Mouse (Mus musculus) limb, embryonic 14.5 days (tissue): ENCODE data around the gene Eif6. TPM values are rescaled to one million over a fixed set of nuclear protein-coding genes. Genes with fewer than 3 reads are reported as not detected.

Experiments
- ATAC-seq: fragments of 200-750 bp; cut with Nextera tagmentation; 2 replicates; pipeline ENCODE4 v1.8.0; 2017; ENCODE audit warnings: low read depth, moderate number of reproducible peaks, moderate TSS enrichment; ENCODE audit not compliant: low FRiP score
- DNase-seq: peaks from one replicate; pipeline ENCODE4 v3.0.0-alpha.2; 2015; ENCODE audit warnings: low spot score
- H3K27ac ChIP-seq: fragments of 300-500 bp; sonication (generic); replicated peaks from 2 replicates; pipeline ENCODE4 v1.5.1; 2014; ENCODE audit warnings: low read depth, mild to moderate bottlenecking, low read length, moderate library complexity, mixed read lengths
- H3K27me3 ChIP-seq: fragments of 300-500 bp; sonication (generic); 2 replicates; pipeline ENCODE4 v1.6.1; 2014; ENCODE audit warnings: low read length, mixed read lengths; ENCODE audit not compliant: control insufficient read depth, insufficient read depth
- H3K36me3 ChIP-seq: fragments of 300-500 bp; sonication (generic); 2 replicates; pipeline ENCODE4 v1.6.1; 2014; ENCODE audit warnings: mild to moderate bottlenecking, low read length, moderate library complexity, mixed read lengths; ENCODE audit not compliant: control insufficient read depth, insufficient read depth
- H3K4me1 ChIP-seq: fragments of 300-500 bp; sonication (generic); 2 replicates; pipeline ENCODE4 v1.6.1; 2014; ENCODE audit warnings: antibody characterized with exemption, low read length, mixed read lengths; ENCODE audit not compliant: control insufficient read depth, insufficient read depth
- H3K4me2 ChIP-seq: fragments of 300-500 bp; sonication (generic); replicated peaks from 2 replicates; pipeline ENCODE4 v1.6.1; 2014; ENCODE audit warnings: low read depth, mild to moderate bottlenecking, low read length, moderate library complexity; ENCODE audit not compliant: severe bottlenecking
- H3K4me3 ChIP-seq: fragments of 300-500 bp; sonication (generic); replicated peaks from 2 replicates; pipeline ENCODE4 v1.5.1; 2014; ENCODE audit warnings: low read length
- H3K9ac ChIP-seq: fragments of 300-500 bp; sonication (generic); 2 replicates; pipeline ENCODE4 v1.6.1; 2014; ENCODE audit warnings: mild to moderate bottlenecking, low read depth, low read length, moderate library complexity; ENCODE audit not compliant: severe bottlenecking
- H3K9me3 ChIP-seq: fragments of 300-500 bp; sonication (generic); 2 replicates; pipeline ENCODE4 v1.6.1; 2016; ENCODE audit warnings: low read length; ENCODE audit not compliant: control insufficient read depth
- POLR2A ChIP-seq: fragments of 200-500 bp; IDR thresholded peaks from 2 replicates; pipeline ENCODE4 v1.8.0; 2012; ENCODE audit warnings: inconsistent platforms, mild to moderate bottlenecking, moderate library complexity, borderline replicate concordance; ENCODE audit not compliant: insufficient read depth, insufficient read length; ENCODE audit errors: extremely low read depth
- WGBS: fragments of 180-500 bp; shearing (Covaris S2); extraction: QIAGEN DNeasy Blood & Tissue Kit; methylation state at CpG from one replicate; pipeline ENCODE4 v1.1.7; 2014; 5-methylcytosine and 5-hydroxymethylcytosine counted together
- polyA plus RNA-seq, 2 experiments: library from polyadenylated mRNA; depleted of rRNA in 1 of 2; stranded (reverse) in 1 of 2; unstranded in 1 of 2; fragments of >200 nt; fragmentation: Nextera tagmentation in 1 of 2; extraction: Ambion mirVana in 1 of 2; gene quantifications; 2 replicates each; pipeline versions ENCODE4 v1.2.1 to v1.2.3; 2012 to 2014

Eif6 gene
- polyA plus RNA-seq, 2 experiments, result 95.8 to 174 TPM

DNA sequence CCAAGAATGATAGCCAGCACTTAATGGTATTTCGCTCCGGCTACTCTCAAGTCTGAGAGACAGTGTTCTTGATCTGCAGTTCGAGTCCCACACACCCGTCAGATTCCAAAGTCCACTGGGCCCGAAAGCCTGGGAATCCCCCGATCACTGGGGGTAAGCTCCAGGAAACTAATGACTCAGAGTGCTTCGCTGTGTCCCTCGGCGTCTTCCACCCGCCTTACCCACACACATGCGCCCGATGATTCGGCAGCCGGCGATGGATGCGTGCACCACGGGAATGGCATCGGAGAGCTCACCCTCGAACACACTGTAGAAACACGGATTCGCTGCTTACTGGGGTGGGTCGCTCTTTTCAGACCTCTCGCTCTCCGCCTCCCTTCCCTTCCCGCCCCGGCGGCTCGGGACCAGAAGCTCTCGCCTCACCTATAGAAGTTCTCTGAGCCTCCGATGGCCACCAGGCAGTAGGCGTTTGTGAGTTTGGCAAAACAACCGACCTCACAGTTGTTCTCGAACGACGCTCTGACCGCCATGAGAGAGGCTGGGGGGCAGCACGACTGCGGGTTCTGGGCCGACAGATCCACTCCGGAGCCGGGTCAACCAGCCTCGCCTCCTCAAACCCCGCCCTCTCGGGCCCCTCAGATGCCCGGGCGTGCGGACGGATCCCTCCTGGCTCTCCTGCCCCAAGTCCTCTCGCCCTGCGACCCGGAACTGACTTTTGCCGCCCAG lies 658 bp downstream of the Eif6 start:
- Histone ChIP-seq H3K4me2 (peak overlapping the region; percentile 83), H3K27me3 (no peaks in the 10 kb centered on the region), H3K9ac (peak overlapping the region; percentile 74), H3K4me1 (peaks cover 13% of the 10 kb centered on the region), H3K9me3 (no peaks in the 10 kb centered on the region), H3K4me3 (peak overlapping the region; percentile 76), H3K27ac (peak overlapping the region; percentile 50), H3K36me3 (peaks cover 32% of the 10 kb centered on the region)
- no peak for DNase-seq
- no peak for ATAC-seq
- WGBS, result 2% methylated on average over 45 of the region's 52 CpGs
- no peak for TF ChIP-seq POLR2A

GRCm38 (mm10) chr2:155823722-155824121 lies 3.0 kb downstream of the Eif6 start:
- Histone ChIP-seq H3K4me3 (no peak overlapping the region), H3K36me3 (peaks cover 50% of the 10 kb centered on the region), H3K27ac (no peak overlapping the region), H3K9me3 (no peaks in the 10 kb centered on the region), H3K4me2 (no peak overlapping the region), H3K9ac (no peak overlapping the region), H3K4me1 (peaks cover 13% of the 10 kb centered on the region), H3K27me3 (no peaks in the 10 kb centered on the region)
- ATAC-seq (no peak), DNase-seq (no peak)
- 98% methylated on average over 8 of the region's 8 CpGs for WGBS
- no peak for TF ChIP-seq POLR2A

DNA sequence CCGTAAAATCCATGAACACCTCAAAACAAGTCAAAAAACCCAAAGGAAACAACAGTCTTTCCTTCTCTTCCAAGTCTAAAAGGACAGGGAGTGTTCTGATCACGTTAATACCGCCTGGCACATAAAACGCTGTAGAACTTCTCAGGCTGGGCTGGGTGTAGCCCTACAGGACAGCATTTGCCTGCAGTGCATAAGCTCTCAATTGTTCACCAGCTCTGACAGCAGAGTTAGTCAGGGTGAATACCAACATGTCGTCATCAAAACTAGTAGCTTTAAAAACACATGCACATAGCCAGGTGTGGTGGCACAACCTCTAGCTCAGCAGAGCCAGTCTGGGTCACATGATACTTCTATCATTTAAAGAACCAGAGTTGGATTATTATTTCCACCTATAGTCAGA lies 5.9 kb downstream of the Eif6 start:
- no peak for ATAC-seq
- no peak overlapping the region for H3K27ac ChIP-seq
- no peaks in the 10 kb centered on the region for H3K27me3 ChIP-seq
- no peak for DNase-seq
- no peak overlapping the region for H3K4me3 ChIP-seq
- WGBS, result 86% methylated on average over 5 of the region's 5 CpGs
- peaks cover 50% of the 10 kb centered on the region for H3K36me3 ChIP-seq
- TF ChIP-seq POLR2A, result no peak
- H3K9ac ChIP-seq, result no peak overlapping the region
- no peak overlapping the region for H3K4me2 ChIP-seq
- H3K4me1 ChIP-seq, result peaks cover 14% of the 10 kb centered on the region
- no peaks in the 10 kb centered on the region for H3K9me3 ChIP-seq

GRCm38 (mm10) chr2:155819449-155820251 lies 7.1 kb downstream of the Eif6 start:
- DNase-seq (no peak), ATAC-seq (peak; percentile 9; the same call in 1 of the 2 replicates)
- no peak overlapping the region for H3K9ac ChIP-seq
- peak overlapping the region; percentile 64; the same call in 1 of the 2 replicates for H3K4me3 ChIP-seq
- peak overlapping the region; percentile 95 for H3K4me2 ChIP-seq
- H3K27me3 ChIP-seq, result no peaks in the 10 kb centered on the region
- H3K27ac ChIP-seq, result 0 out of 2 replicates have a peak overlapping the region, but pooled peaks have one; percentile 9
- H3K36me3 ChIP-seq, result peaks cover 50% of the 10 kb centered on the region
- WGBS, result 61% methylated on average over 6 of the region's 6 CpGs
- TF ChIP-seq POLR2A, result no peak
- H3K4me1 ChIP-seq, result peaks cover 6% of the 10 kb centered on the region
- H3K9me3 ChIP-seq, result no peaks in the 10 kb centered on the region

GRCm38 (mm10) chr2:155819392-155819448 lies 7.5 kb downstream of the Eif6 start, which contains the start of gene BC029722:
TSS of gene BC029722 (minus strand) at chr2:155819426.
- peak within 1 kb of the TSS; percentile 79 for H3K9ac ChIP-seq
- H3K4me1 ChIP-seq, result peaks cover 6% of the 10 kb centered on the region
- H3K36me3 ChIP-seq, result peaks cover 50% of the 10 kb centered on the region

More at GRCm38 (mm10) chr2:155819392-155819448, 7.5 kb downstream of the Eif6 start, which contains the start of gene BC029722:
- Histone ChIP-seq H3K4me3 (peak within 1 kb of the TSS; percentile 64), H3K27ac (peak within 1 kb of the TSS; percentile 53), H3K27me3 (no peaks in the 10 kb centered on the region), H3K9me3 (no peaks in the 10 kb centered on the region), H3K4me2 (peak within 1 kb of the TSS; percentile 95)
- no peak for TF ChIP-seq POLR2A
- ATAC-seq (no peak), DNase-seq (no peak)
